Mouse (Mus musculus): ENCODE measurements around the gene Cfap73. TPM values are rescaled to one million over a fixed set of nuclear protein-coding genes. Genes with fewer than 3 reads are reported as not detected.

The Cfap73 gene
- total and polyA plus RNA-seq, 2 experiments: not detected

- Histone ChIP-seq H3K9ac (ENCODE audit: low read depth, low read length) (no peak overlapping the region), H3K4me3 (ENCODE audit: insufficient read depth, low read depth, low read length) (no peak overlapping the region), H3K27ac (replicated peaks; ENCODE audit: insufficient read depth, low read depth, low read length) (no peak overlapping the region), H3K36me3 (ENCODE audit: control insufficient read depth, insufficient read depth, low read length) (no peaks in the 10 kb centered on the region), H3K4me1 (ENCODE audit: control insufficient read depth, insufficient read depth, low read length) (no peaks in the 10 kb centered on the region), H3K27me3 (ENCODE audit: control insufficient read depth, insufficient read depth, low read length) (no peaks in the 10 kb centered on the region), H3K79me2 (ENCODE audit: control insufficient read depth, insufficient read depth, low read length) (no peaks in the 10 kb centered on the region)
- TF ChIP-seq POLR2A (IDR thresholded peaks at IDR 0.05; ENCODE audit: extremely low read depth, insufficient read depth, low read length) (no peak), CTCF (IDR thresholded peaks at IDR 0.05; ENCODE audit: low read depth, low read length) (no peak)
- WGBS: 35% methylated on average over 21 of the region's 21 CpGs
- DNase-seq (ENCODE audit: extremely low read depth, low read depth, low spot score): no peak
Observed at GRCm38 (mm10) chr5:120674229-120675145, 40.5 kb upstream of the Cfap73 start.

DNA sequence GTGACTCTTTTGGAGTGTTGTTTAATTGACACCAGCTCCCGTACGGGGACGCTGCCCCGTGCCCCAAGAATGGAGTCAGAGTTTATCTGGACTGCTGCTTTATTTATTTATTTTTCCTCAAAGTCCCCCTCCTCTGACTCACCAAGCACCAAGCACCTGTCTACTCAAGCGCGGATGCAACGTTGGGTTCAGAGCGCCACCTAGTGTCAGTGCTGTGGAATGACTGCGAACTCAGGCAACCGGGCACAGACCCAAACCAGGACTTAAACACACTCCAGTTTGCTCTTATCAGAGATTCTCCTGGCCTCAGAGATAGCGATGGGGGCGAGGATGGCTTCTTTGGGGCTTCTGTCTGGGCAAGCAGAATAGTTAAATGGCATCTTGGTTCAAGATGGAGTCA, 39.6 kb upstream of the Cfap73 start:
- Histone ChIP-seq H3K4me3 (ENCODE audit: insufficient read depth, low read depth, low read length) (no peak overlapping the region), H3K36me3 (ENCODE audit: control insufficient read depth, insufficient read depth, low read length) (no peaks in the 10 kb centered on the region), H3K27me3 (ENCODE audit: control insufficient read depth, insufficient read depth, low read length) (no peaks in the 10 kb centered on the region), H3K9ac (ENCODE audit: low read depth, low read length) (no peak overlapping the region), H3K4me1 (ENCODE audit: control insufficient read depth, insufficient read depth, low read length) (no peaks in the 10 kb centered on the region), H3K27ac (replicated peaks; ENCODE audit: insufficient read depth, low read depth, low read length) (no peak overlapping the region), H3K79me2 (ENCODE audit: control insufficient read depth, insufficient read depth, low read length) (no peaks in the 10 kb centered on the region)
- DNase-seq (ENCODE audit: extremely low read depth, low read depth, low spot score): peak; percentile 53
- TF ChIP-seq POLR2A (IDR thresholded peaks at IDR 0.05; ENCODE audit: extremely low read depth, insufficient read depth, low read length) (no peak), CTCF (IDR thresholded peaks at IDR 0.05; ENCODE audit: low read depth, low read length) (peak; percentile 97)
- 4% methylated on average over 12 of the region's 12 CpGs for WGBS

DNA sequence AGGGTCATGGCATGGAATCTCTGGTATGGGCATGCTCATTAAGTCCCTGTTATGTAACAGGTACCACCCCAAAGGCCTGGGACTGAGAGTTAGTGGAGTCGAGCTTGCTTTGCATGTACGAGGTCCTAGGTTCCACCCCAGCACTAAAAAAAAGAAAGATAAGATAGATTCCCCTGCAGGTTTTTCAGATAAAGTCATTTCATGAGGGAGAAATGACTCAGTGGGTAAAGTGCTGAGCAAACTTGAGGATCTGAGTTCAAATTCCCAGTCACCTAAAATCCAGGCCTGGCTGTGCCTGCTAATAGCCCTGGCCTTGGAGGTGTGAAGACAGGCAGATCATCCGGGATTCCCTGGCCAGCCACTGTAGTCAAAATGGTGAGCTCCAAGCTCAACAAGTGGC, 37.8 kb upstream of the Cfap73 start:
- H3K4me1 ChIP-seq (ENCODE audit: control insufficient read depth, insufficient read depth, low read length): no peaks in the 10 kb centered on the region
- no peak for DNase-seq (ENCODE audit: extremely low read depth, low read depth, low spot score)
- no peak overlapping the region for H3K9ac ChIP-seq (ENCODE audit: low read depth, low read length)
- WGBS: 80% methylated on average over 3 of the region's 3 CpGs
- H3K36me3 ChIP-seq (ENCODE audit: control insufficient read depth, insufficient read depth, low read length): no peaks in the 10 kb centered on the region
- no peaks in the 10 kb centered on the region for H3K79me2 ChIP-seq (ENCODE audit: control insufficient read depth, insufficient read depth, low read length)
- no peak overlapping the region for H3K27ac ChIP-seq (replicated peaks; ENCODE audit: insufficient read depth, low read depth, low read length)
- H3K4me3 ChIP-seq (ENCODE audit: insufficient read depth, low read depth, low read length): no peak overlapping the region
- TF ChIP-seq POLR2A (IDR thresholded peaks at IDR 0.05; ENCODE audit: extremely low read depth, insufficient read depth, low read length) (no peak), CTCF (IDR thresholded peaks at IDR 0.05; ENCODE audit: low read depth, low read length) (no peak)
- H3K27me3 ChIP-seq (ENCODE audit: control insufficient read depth, insufficient read depth, low read length): no peaks in the 10 kb centered on the region

GRCm38 (mm10) chr5:120670132-120670531, 36.1 kb upstream of the Cfap73 start:
- TF ChIP-seq POLR2A (IDR thresholded peaks at IDR 0.05; ENCODE audit: extremely low read depth, insufficient read depth, low read length) (no peak), CTCF (IDR thresholded peaks at IDR 0.05; ENCODE audit: low read depth, low read length) (no peak)
- H3K27me3 ChIP-seq (ENCODE audit: control insufficient read depth, insufficient read depth, low read length): no peaks in the 10 kb centered on the region
- no peak overlapping the region for H3K9ac ChIP-seq (ENCODE audit: low read depth, low read length)
- H3K4me1 ChIP-seq (ENCODE audit: control insufficient read depth, insufficient read depth, low read length): no peaks in the 10 kb centered on the region
- H3K27ac ChIP-seq (replicated peaks; ENCODE audit: insufficient read depth, low read depth, low read length): no peak overlapping the region
- H3K4me3 ChIP-seq (ENCODE audit: insufficient read depth, low read depth, low read length): no peak overlapping the region
- no peak for DNase-seq (ENCODE audit: extremely low read depth, low read depth, low spot score)
- 87% methylated on average over 7 of the region's 7 CpGs for WGBS
- H3K36me3 ChIP-seq (ENCODE audit: control insufficient read depth, insufficient read depth, low read length): no peaks in the 10 kb centered on the region
- H3K79me2 ChIP-seq (ENCODE audit: control insufficient read depth, insufficient read depth, low read length): no peaks in the 10 kb centered on the region

- Histone ChIP-seq H3K27me3 (ENCODE audit: control insufficient read depth, insufficient read depth, low read length) (no peaks in the 10 kb centered on the region), H3K9ac (ENCODE audit: low read depth, low read length) (no peak overlapping the region), H3K79me2 (ENCODE audit: control insufficient read depth, insufficient read depth, low read length) (no peaks in the 10 kb centered on the region), H3K4me1 (ENCODE audit: control insufficient read depth, insufficient read depth, low read length) (no peaks in the 10 kb centered on the region), H3K36me3 (ENCODE audit: control insufficient read depth, insufficient read depth, low read length) (no peaks in the 10 kb centered on the region), H3K4me3 (ENCODE audit: insufficient read depth, low read depth, low read length) (no peak overlapping the region), H3K27ac (replicated peaks; ENCODE audit: insufficient read depth, low read depth, low read length) (no peak overlapping the region)
- TF ChIP-seq POLR2A (IDR thresholded peaks at IDR 0.05; ENCODE audit: extremely low read depth, insufficient read depth, low read length) (no peak), CTCF (IDR thresholded peaks at IDR 0.05; ENCODE audit: low read depth, low read length) (no peak)
- WGBS: 66% methylated on average over 7 of the region's 7 CpGs
- no peak for DNase-seq (ENCODE audit: extremely low read depth, low read depth, low spot score)
Observed at GRCm38 (mm10) chr5:120668761-120669160, 34.7 kb upstream of the Cfap73 start.

GRCm38 (mm10) chr5:120664888-120665287, 30.9 kb upstream of the Cfap73 start:
- no peak overlapping the region for H3K4me3 ChIP-seq (ENCODE audit: insufficient read depth, low read depth, low read length)
- no peaks in the 10 kb centered on the region for H3K4me1 ChIP-seq (ENCODE audit: control insufficient read depth, insufficient read depth, low read length)
- no peak overlapping the region for H3K9ac ChIP-seq (ENCODE audit: low read depth, low read length)
- H3K27me3 ChIP-seq (ENCODE audit: control insufficient read depth, insufficient read depth, low read length): no peaks in the 10 kb centered on the region; the same call in 1 of the 2 replicates
- H3K27ac ChIP-seq (replicated peaks; ENCODE audit: insufficient read depth, low read depth, low read length): no peak overlapping the region
- TF ChIP-seq CTCF (IDR thresholded peaks at IDR 0.05; ENCODE audit: low read depth, low read length): peak; percentile 10; the same call in 1 of the 2 replicates
- TF ChIP-seq POLR2A (IDR thresholded peaks at IDR 0.05; ENCODE audit: extremely low read depth, insufficient read depth, low read length): no peak
- no peaks in the 10 kb centered on the region for H3K79me2 ChIP-seq (ENCODE audit: control insufficient read depth, insufficient read depth, low read length)
- no peak for DNase-seq (ENCODE audit: extremely low read depth, low read depth, low spot score)
- no peaks in the 10 kb centered on the region for H3K36me3 ChIP-seq (ENCODE audit: control insufficient read depth, insufficient read depth, low read length)
- 44% methylated on average over 2 of the region's 2 CpGs for WGBS
